Mouse (Mus musculus): Measurements from ENCODE around the gene Tmem8b. TPM values are rescaled to one million over a fixed set of nuclear protein-coding genes. Genes with fewer than 3 reads are reported as not detected.

Gene Tmem8b
- polyA plus RNA-seq, 1 experiment from 2014 or later, result 2.0 TPM

- ATAC-seq (ENCODE audit: low FRiP score, low TSS enrichment), result no peak
- peak; percentile 7 for DNase-seq (ENCODE audit: low spot score)
- peaks cover 5% of the 10 kb centered on the region; the same call in 1 of the 2 replicates for H3K4me1 ChIP-seq (replicated peaks; ENCODE audit: control insufficient read depth, insufficient read depth)
Observed at GRCm38 (mm10) chr4:43636751-43637150, 32.0 kb upstream of the Tmem8b start.

GRCm38 (mm10) chr4:43640076-43640475 is 28.7 kb upstream of the Tmem8b start:
- no peak overlapping the region for H3K4me3 ChIP-seq (ENCODE audit: low read depth, low read length)
- 77% methylated on average over 9 of the region's 9 CpGs for WGBS

More at GRCm38 (mm10) chr4:43636751-43637150, 32.0 kb upstream of the Tmem8b start:
- Histone ChIP-seq H3K9me3 (ENCODE audit: control insufficient read depth, low read length) (no peaks in the 10 kb centered on the region), H3K9ac (ENCODE audit: low read length) (no peak overlapping the region), H3K4me2 (replicated peaks; ENCODE audit: low read depth) (no peak overlapping the region), H3K36me3 (ENCODE audit: control insufficient read depth, insufficient read depth, low read length) (no peaks in the 10 kb centered on the region), H3K4me3 (ENCODE audit: low read depth, low read length) (no peak overlapping the region), H3K27me3 (ENCODE audit: control insufficient read depth, insufficient read depth, low read length) (peaks cover 3% of the 10 kb centered on the region; the same call in 1 of the 2 replicates), H3K27ac (replicated peaks) (no peak overlapping the region)
- 80% methylated on average over 6 of the region's 6 CpGs for WGBS
- TF ChIP-seq CTCF (IDR thresholded peaks at IDR 0.05; ENCODE audit: low read depth) (no peak), EP300 (optimal IDR thresholded peaks at IDR 0.05) (no peak)

GRCm38 (mm10) chr4:43640491-43640890 is 28.3 kb upstream of the Tmem8b start:
- Histone ChIP-seq H3K27me3 (ENCODE audit: control insufficient read depth, insufficient read depth, low read length) (no peaks in the 10 kb centered on the region), H3K4me3 (ENCODE audit: low read depth, low read length) (no peak overlapping the region), H3K4me1 (replicated peaks; ENCODE audit: control insufficient read depth, insufficient read depth) (no peaks in the 10 kb centered on the region), H3K9me3 (ENCODE audit: control insufficient read depth, low read length) (no peaks in the 10 kb centered on the region), H3K4me2 (replicated peaks; ENCODE audit: low read depth) (no peak overlapping the region), H3K9ac (ENCODE audit: low read length) (no peak overlapping the region), H3K27ac (replicated peaks) (no peak overlapping the region), H3K36me3 (ENCODE audit: control insufficient read depth, insufficient read depth, low read length) (no peaks in the 10 kb centered on the region; the same call in 1 of the 2 replicates)
- TF ChIP-seq EP300 (optimal IDR thresholded peaks at IDR 0.05) (no peak), CTCF (IDR thresholded peaks at IDR 0.05; ENCODE audit: low read depth) (no peak)
- ATAC-seq (ENCODE audit: low FRiP score, low TSS enrichment) (no peak), DNase-seq (ENCODE audit: low spot score) (no peak)
- WGBS, result 87% methylated on average over 6 of the region's 6 CpGs

More at GRCm38 (mm10) chr4:43640076-43640475, 28.7 kb upstream of the Tmem8b start:
- Histone ChIP-seq H3K4me1 (replicated peaks; ENCODE audit: control insufficient read depth, insufficient read depth) (no peaks in the 10 kb centered on the region), H3K4me2 (replicated peaks; ENCODE audit: low read depth) (no peak overlapping the region), H3K36me3 (ENCODE audit: control insufficient read depth, insufficient read depth, low read length) (no peaks in the 10 kb centered on the region; the same call in 1 of the 2 replicates), H3K9me3 (ENCODE audit: control insufficient read depth, low read length) (no peaks in the 10 kb centered on the region), H3K27ac (replicated peaks) (no peak overlapping the region), H3K9ac (ENCODE audit: low read length) (no peak overlapping the region), H3K27me3 (ENCODE audit: control insufficient read depth, insufficient read depth, low read length) (no peaks in the 10 kb centered on the region)
- peak; percentile 11 for DNase-seq (ENCODE audit: low spot score)
- no peak for ATAC-seq (ENCODE audit: low FRiP score, low TSS enrichment)
- TF ChIP-seq CTCF (IDR thresholded peaks at IDR 0.05; ENCODE audit: low read depth), result no peak
- no peak for TF ChIP-seq EP300 (optimal IDR thresholded peaks at IDR 0.05)

GRCm38 (mm10) chr4:43649783-43650182 is 19.0 kb upstream of the Tmem8b start:
- Histone ChIP-seq H3K9ac (ENCODE audit: low read length) (no peak overlapping the region), H3K9me3 (ENCODE audit: control insufficient read depth, low read length) (no peaks in the 10 kb centered on the region), H3K36me3 (ENCODE audit: control insufficient read depth, insufficient read depth, low read length) (peaks cover 3% of the 10 kb centered on the region; the same call in 1 of the 2 replicates), H3K27ac (replicated peaks) (no peak overlapping the region), H3K4me1 (replicated peaks; ENCODE audit: control insufficient read depth, insufficient read depth) (no peaks in the 10 kb centered on the region), H3K27me3 (ENCODE audit: control insufficient read depth, insufficient read depth, low read length) (no peaks in the 10 kb centered on the region), H3K4me3 (ENCODE audit: low read depth, low read length) (no peak overlapping the region), H3K4me2 (replicated peaks; ENCODE audit: low read depth) (no peak overlapping the region)
- ATAC-seq (ENCODE audit: low FRiP score, low TSS enrichment) (no peak), DNase-seq (ENCODE audit: low spot score) (no peak)
- no peak for TF ChIP-seq EP300 (optimal IDR thresholded peaks at IDR 0.05)
- TF ChIP-seq CTCF (IDR thresholded peaks at IDR 0.05; ENCODE audit: low read depth), result peak; percentile 48
- WGBS, result 98% methylated on average over 3 of the region's 3 CpGs

GRCm38 (mm10) chr4:43652726-43653125 is 16.0 kb upstream of the Tmem8b start:
- no peak overlapping the region for H3K9ac ChIP-seq (ENCODE audit: low read length)
- no peaks in the 10 kb centered on the region for H3K9me3 ChIP-seq (ENCODE audit: control insufficient read depth, low read length)
- H3K27ac ChIP-seq (replicated peaks), result no peak overlapping the region
- H3K4me1 ChIP-seq (replicated peaks; ENCODE audit: control insufficient read depth, insufficient read depth), result no peaks in the 10 kb centered on the region
- ATAC-seq (ENCODE audit: low FRiP score, low TSS enrichment) (no peak), DNase-seq (ENCODE audit: low spot score) (no peak)
- no peak overlapping the region for H3K4me2 ChIP-seq (replicated peaks; ENCODE audit: low read depth)
- TF ChIP-seq CTCF (IDR thresholded peaks at IDR 0.05; ENCODE audit: low read depth) (no peak), EP300 (optimal IDR thresholded peaks at IDR 0.05) (no peak)
- 89% methylated on average over 4 of the region's 4 CpGs for WGBS
- H3K27me3 ChIP-seq (ENCODE audit: control insufficient read depth, insufficient read depth, low read length), result no peaks in the 10 kb centered on the region
- H3K4me3 ChIP-seq (ENCODE audit: low read depth, low read length), result no peak overlapping the region
- no peaks in the 10 kb centered on the region; the same call in 1 of the 2 replicates for H3K36me3 ChIP-seq (ENCODE audit: control insufficient read depth, insufficient read depth, low read length)

- DNase-seq (ENCODE audit: low spot score) (peak; percentile 60), ATAC-seq (ENCODE audit: low FRiP score, low TSS enrichment) (no peak)
- Histone ChIP-seq H3K4me3 (ENCODE audit: low read depth, low read length) (peak within 1 kb of the TSS; percentile 8; the same call in 1 of the 2 replicates), H3K9ac (ENCODE audit: low read length) (no peak within 1 kb of the TSS), H3K27ac (replicated peaks) (no peak within 1 kb of the TSS), H3K36me3 (ENCODE audit: control insufficient read depth, insufficient read depth, low read length) (no peaks in the 10 kb centered on the region; the same call in 1 of the 2 replicates), H3K4me2 (replicated peaks; ENCODE audit: low read depth) (peak within 1 kb of the TSS; percentile 34; the same call in 1 of the 2 replicates), H3K4me1 (replicated peaks; ENCODE audit: control insufficient read depth, insufficient read depth) (no peaks in the 10 kb centered on the region), H3K27me3 (ENCODE audit: control insufficient read depth, insufficient read depth, low read length) (no peaks in the 10 kb centered on the region), H3K9me3 (ENCODE audit: control insufficient read depth, low read length) (no peaks in the 10 kb centered on the region)
- 14% methylated on average over 24 of the region's 24 CpGs for WGBS
- no peak for TF ChIP-seq EP300 (optimal IDR thresholded peaks at IDR 0.05)
- no peak for TF ChIP-seq CTCF (IDR thresholded peaks at IDR 0.05; ENCODE audit: low read depth)
Observed at GRCm38 (mm10) chr4:43653161-43654015, 15.4 kb upstream of the Tmem8b start, which contains the start of gene Spag8. Gene Spag8, minus strand, starts transcription at chr4:43653594.

Data from stomach, postnatal 0 days (tissue).